Comparison of ENCODE assay signal across 16 mouse cellular contexts in the genomic region with DNA sequence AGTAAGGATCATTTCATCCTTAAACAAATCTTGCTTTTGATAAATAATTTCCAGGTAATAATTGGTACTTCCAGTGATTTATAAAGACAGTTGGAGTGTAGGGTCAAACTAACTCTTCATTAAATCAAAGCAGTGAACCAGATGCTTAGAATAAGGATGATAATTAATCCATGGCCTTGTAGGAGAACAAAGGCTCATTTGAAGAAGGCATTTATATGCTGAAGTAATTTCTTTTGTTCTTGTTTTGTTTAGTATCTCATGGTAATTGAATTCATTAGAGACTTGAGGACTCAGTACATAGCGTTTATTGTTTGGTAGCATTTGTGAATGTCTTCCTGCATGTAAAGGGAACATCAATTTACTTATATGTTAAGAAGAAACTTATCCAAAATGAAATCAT.
"Had no signal": no experiment of that assay in that cellular context is flagged by ENCODE, and none has a peak within 500 bp of the region (broad histone marks: within the 10 kb centered on the region; RNA-seq: fewer than 3 reads in every experiment).

No protein-coding gene starts in this region.

- DNase-seq: right cerebral cortex, adult 18-20 months; right cerebral cortex, postnatal 14 days; right cerebral cortex, postnatal 25 days; right cerebral cortex, postnatal 4 days; spleen, adult 18-20 months; thymus, adult 18-20 months; thymus, adult 2 months; thymus, postnatal 14 days; thymus, postnatal 25 days; thymus, postnatal 36 days; thymus, postnatal 4 days had no signal

- H3K4me3 ChIP-seq: neural tube, embryonic 12.5 days; neural tube, embryonic 13.5 days; neural tube, embryonic 15.5 days; stomach, embryonic 15.5 days had no signal

- H3K4me1 ChIP-seq: neural tube, embryonic 12.5 days; neural tube, embryonic 13.5 days; neural tube, embryonic 15.5 days; stomach, embryonic 15.5 days had no signal

- H3K27ac ChIP-seq: neural tube, embryonic 12.5 days; neural tube, embryonic 13.5 days; neural tube, embryonic 15.5 days; stomach, embryonic 15.5 days; stomach, postnatal 0 days had no signal

- H3K4me2 ChIP-seq: neural tube, embryonic 12.5 days; neural tube, embryonic 13.5 days; neural tube, embryonic 15.5 days; stomach, embryonic 15.5 days had no signal

- H3K9me3 ChIP-seq: neural tube, embryonic 12.5 days; neural tube, embryonic 13.5 days; neural tube, embryonic 15.5 days; stomach, embryonic 15.5 days had no signal

- H3K27me3 ChIP-seq: neural tube, embryonic 12.5 days; neural tube, embryonic 13.5 days; neural tube, embryonic 15.5 days; stomach, embryonic 15.5 days had no signal

- H3K36me3 ChIP-seq: neural tube, embryonic 12.5 days; neural tube, embryonic 13.5 days; neural tube, embryonic 15.5 days; stomach, embryonic 15.5 days had no signal

- H3K9ac ChIP-seq: neural tube, embryonic 12.5 days; neural tube, embryonic 13.5 days; neural tube, embryonic 15.5 days; stomach, embryonic 15.5 days had no signal
